12 mouse cellular contexts compared by ENCODE assay signal in the genomic region with DNA sequence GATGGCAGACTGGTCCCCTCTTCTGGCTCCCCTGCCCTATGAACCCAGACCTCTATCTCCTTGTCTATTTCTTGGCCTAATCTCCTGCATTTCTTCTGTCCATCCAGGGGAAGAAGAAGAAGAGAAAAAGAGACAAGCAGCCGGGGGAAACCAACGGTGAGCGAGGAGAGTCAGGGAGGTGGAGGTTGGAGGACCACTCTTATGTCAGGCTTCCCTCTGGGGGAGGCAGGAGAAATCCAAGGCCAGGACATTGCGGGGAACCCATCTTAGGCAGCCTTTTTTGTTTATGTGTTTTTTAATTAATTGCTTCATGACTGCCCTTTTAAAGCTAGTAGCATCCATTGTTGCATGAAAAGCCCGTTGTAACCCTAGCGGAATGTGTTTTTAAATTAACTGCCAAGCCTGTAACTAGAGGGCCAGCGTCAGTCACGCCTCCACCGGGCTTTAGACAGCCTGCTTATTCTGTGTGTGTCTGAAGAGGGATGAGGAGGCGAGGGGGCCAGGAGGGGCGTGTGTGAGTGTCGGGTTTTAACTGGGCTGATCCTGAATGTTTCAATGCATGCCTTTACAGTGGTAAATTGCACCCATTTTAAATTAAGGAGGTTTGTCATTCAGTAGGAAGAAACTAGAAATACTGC.
DNase-seq lines count a peak whose midpoint lies in the region; ATAC-seq lines count a peak whose summit lies in the region.
"Had no signal": no experiment of that assay in that cellular context is flagged by ENCODE, and none has a peak within 500 bp of the region (broad histone marks: within the 10 kb centered on the region; RNA-seq: fewer than 3 reads in every experiment).

No protein-coding gene starts in this region.

- no peak overlapping the region for H3K4me3 ChIP-seq in kidney, embryonic 15.5 days (replicated peaks)
- H3K4me3 ChIP-seq in hindbrain, embryonic 16.5 days (ENCODE audit: low read length) = no peak overlapping the region
- H3K4me3 ChIP-seq in midbrain, embryonic 11.5 days (ENCODE audit: low read depth, low read length) = no peak overlapping the region
- H3K4me3 ChIP-seq: erythroblast, embryonic 14.5 days; heart, embryonic 13.5 days had no signal

- no peak for DNase-seq in kidney, adult 8-10 months
- DNase-seq in embryo, embryonic 10 days (ENCODE audit: low spot score) = peak; percentile 73
- peak; percentile 94 for DNase-seq in midbrain, embryonic 11.5 days (ENCODE audit: low spot score, missing footprints)
- no peak for DNase-seq in adipocyte (ENCODE audit: low spot score)
- no peak for DNase-seq in gastrocnemius, adult 8-10 months (ENCODE audit: low spot score in 2 of 2)
- DNase-seq: cerebellum, adult 18-20 months; thymus, adult 2 months had no signal

- peaks cover 20% of the 10 kb centered on the region for H3K4me1 ChIP-seq in kidney, embryonic 15.5 days
- H3K4me1 ChIP-seq in hindbrain, embryonic 16.5 days (ENCODE audit: control insufficient read depth, insufficient read depth, low read depth, low read length) = peaks cover 6% of the 10 kb centered on the region
- peaks cover 10% of the 10 kb centered on the region for H3K4me1 ChIP-seq in midbrain, embryonic 11.5 days (ENCODE audit: control insufficient read depth, insufficient read depth, low read length)

- H3K9ac ChIP-seq in kidney, embryonic 15.5 days = no peak overlapping the region
- H3K9ac ChIP-seq in hindbrain, embryonic 16.5 days (ENCODE audit: low read depth, low read length) = no peak overlapping the region
- H3K9ac ChIP-seq in midbrain, embryonic 11.5 days (ENCODE audit: low read length) = no peak overlapping the region
- H3K9ac ChIP-seq: heart, embryonic 13.5 days had no signal

- 19% methylated on average over 12 of the region's 12 CpGs for WGBS in kidney, embryonic 15.5 days
- WGBS in hindbrain, embryonic 16.5 days = 18% methylated on average over 12 of the region's 12 CpGs
- 19% methylated on average over 12 of the region's 12 CpGs for WGBS in midbrain, embryonic 11.5 days

- H3K36me3 ChIP-seq in kidney, embryonic 15.5 days = peaks cover 55% of the 10 kb centered on the region
- H3K36me3 ChIP-seq in hindbrain, embryonic 16.5 days (ENCODE audit: control insufficient read depth, insufficient read depth, low read length) = no peaks in the 10 kb centered on the region
- H3K36me3 ChIP-seq in midbrain, embryonic 11.5 days (ENCODE audit: control insufficient read depth, insufficient read depth, low read length) = peaks cover 9% of the 10 kb centered on the region

- H3K9me3 ChIP-seq in kidney, embryonic 15.5 days (replicated peaks) = no peaks in the 10 kb centered on the region
- no peaks in the 10 kb centered on the region for H3K9me3 ChIP-seq in hindbrain, embryonic 16.5 days (ENCODE audit: control insufficient read depth, low read length)
- no peaks in the 10 kb centered on the region for H3K9me3 ChIP-seq in midbrain, embryonic 11.5 days (ENCODE audit: control insufficient read depth, low read length)
- H3K9me3 ChIP-seq: heart, embryonic 13.5 days had no signal

- no peaks in the 10 kb centered on the region for H3K27me3 ChIP-seq in kidney, embryonic 15.5 days
- 0 out of 2 replicates have a peak, but pooled peaks cover 3% of the 10 kb centered on the region for H3K27me3 ChIP-seq in hindbrain, embryonic 16.5 days (replicated peaks; ENCODE audit: control insufficient read depth, insufficient read depth, low read length)
- no peaks in the 10 kb centered on the region for H3K27me3 ChIP-seq in midbrain, embryonic 11.5 days (ENCODE audit: control insufficient read depth, insufficient read depth, low read length)
- H3K27me3 ChIP-seq: heart, embryonic 13.5 days had no signal

- H3K27ac ChIP-seq in kidney, embryonic 15.5 days = peak overlapping the region; percentile 37; the same call in 1 of the 2 replicates
- H3K27ac ChIP-seq in hindbrain, embryonic 16.5 days (ENCODE audit: low read depth, low read length) = no peak overlapping the region
- 0 out of 2 replicates have a peak overlapping the region, but pooled peaks have one; percentile 10 for H3K27ac ChIP-seq in midbrain, embryonic 11.5 days (ENCODE audit: low read depth, low read length)
- H3K27ac ChIP-seq: heart, embryonic 13.5 days had no signal

- peak; percentile 79 for ATAC-seq in kidney, embryonic 15.5 days (replicated peaks; ENCODE audit: low FRiP score)
- peak; percentile 50; the same call in 1 of the 2 replicates for ATAC-seq in hindbrain, embryonic 16.5 days
- peak; percentile 72 for ATAC-seq in midbrain, embryonic 11.5 days (ENCODE audit: low FRiP score)
- no peak for ATAC-seq in monocyte, adult 5-6 weeks (replicated peaks; ENCODE audit: insufficient number of reproducible peaks, low FRiP score, low TSS enrichment, poor library complexity, severe bottlenecking)

- no peak overlapping the region for H3K4me2 ChIP-seq in kidney, embryonic 15.5 days
- H3K4me2 ChIP-seq in hindbrain, embryonic 16.5 days (ENCODE audit: low read length) = no peak overlapping the region
- no peak overlapping the region for H3K4me2 ChIP-seq in midbrain, embryonic 11.5 days
- H3K4me2 ChIP-seq: heart, embryonic 13.5 days had no signal

Comparison
In these comparisons a context has a peak if more than half of its experiments do, and no peak if none do; other contexts are left out.
1. DNase-seq: peak in embryo, embryonic 10 days (single experiment) and midbrain, embryonic 11.5 days (single experiment); none in kidney, adult 8-10 months (0 of 2), adipocyte (single experiment) and gastrocnemius, adult 8-10 months (0 of 2).